Mouse (Mus musculus): Measurements from ENCODE around the gene Tmem260. TPM values are rescaled to one million over a fixed set of nuclear protein-coding genes. Genes with fewer than 3 reads are reported as not detected.

Gene Tmem260
- polyA plus RNA-seq (2012; rRNA removed): 12.8 and 17.3 TPM in 2 replicates

GRCm38 (mm10) chr14:48445984-48446683 lies at the start of gene Tmem260:
Gene Tmem260, plus strand, starts transcription at chr14:48446124.

Other genes with a start within 250 kb of the Tmem260 start
- 62.0 and 110 TPM in 2 replicates for gene Otx2, start 227.7 kb downstream of the Tmem260 start, polyA plus RNA-seq (2012; rRNA removed)

All from central nervous system, embryonic 11.5 days (tissue).